Mouse (Mus musculus) heart, embryonic 14.5 days (tissue): ENCODE measurements around the gene Fbxo2. TPM values are rescaled to one million over a fixed set of nuclear protein-coding genes. Genes with fewer than 3 reads are reported as not detected.

Source experiments
- ATAC-seq: fragments of 200-750 bp; cut with Nextera tagmentation; 2 replicates; pipeline ENCODE4 v1.8.0; 2017; ENCODE audit warnings: low read depth, moderate TSS enrichment; ENCODE audit not compliant: insufficient number of reproducible peaks, insufficient read depth, low FRiP score
- H3K27ac ChIP-seq, 2 experiments: fragments of 200-500 bp in 1 of 2; fragments of 300-500 bp in 1 of 2; sonication (generic) in 1 of 2; replicated peaks in 1 of 2; 2 replicates each; pipeline ENCODE4 v1.5.1; 2012 to 2014; ENCODE audit warnings: low read depth in 2 of 2, low read length in 2 of 2, control low read depth in 1 of 2, mild to moderate bottlenecking in 1 of 2, mixed read lengths in 1 of 2; ENCODE audit not compliant: control insufficient read depth in 1 of 2, insufficient read depth in 1 of 2
- H3K27me3 ChIP-seq: fragments of 300-500 bp; sonication (generic); 2 replicates; pipeline ENCODE4 v1.6.1; 2014; ENCODE audit warnings: mild to moderate bottlenecking, low read length, control low read depth; ENCODE audit not compliant: control insufficient read depth, insufficient read depth
- H3K36me3 ChIP-seq: fragments of 300-500 bp; sonication (generic); 2 replicates; pipeline ENCODE4 v1.6.1; 2014; ENCODE audit warnings: mild to moderate bottlenecking, control low read depth, low read length, mixed read lengths; ENCODE audit not compliant: control insufficient read depth, insufficient read depth
- H3K4me1 ChIP-seq, 2 experiments: fragments of 200-500 bp in 1 of 2; fragments of 300-500 bp in 1 of 2; sonication (generic) in 1 of 2; 2 replicates each; pipeline ENCODE4 v1.6.1; 2012 to 2014; ENCODE audit warnings: low read length in 2 of 2, control low read depth in 1 of 2, mixed read lengths in 1 of 2; ENCODE audit not compliant: control insufficient read depth in 2 of 2, insufficient read depth in 2 of 2
- H3K4me2 ChIP-seq: fragments of 300-500 bp; sonication (generic); 2 replicates; pipeline ENCODE4 v1.6.1; 2014; ENCODE audit warnings: mild to moderate bottlenecking, low read length
- H3K4me3 ChIP-seq, 2 experiments: fragments of 200-500 bp in 1 of 2; fragments of 300-500 bp in 1 of 2; sonication (generic) in 1 of 2; 2 replicates each; pipeline ENCODE4 v1.5.1; 2012 to 2014; ENCODE audit warnings: low read length in 2 of 2, mild to moderate bottlenecking in 2 of 2, control low read depth in 1 of 2, low read depth in 1 of 2, moderate library complexity in 1 of 2; ENCODE audit not compliant: control insufficient read depth in 1 of 2, insufficient read depth in 1 of 2
- H3K9ac ChIP-seq: fragments of 300-500 bp; sonication (generic); 2 replicates; pipeline ENCODE4 v1.6.1; 2014; ENCODE audit warnings: mild to moderate bottlenecking, low read length
- H3K9me3 ChIP-seq: fragments of 300-500 bp; sonication (generic); 2 replicates; pipeline ENCODE4 v1.6.1; 2016; ENCODE audit warnings: low read length, control low read depth; ENCODE audit not compliant: control insufficient read depth
- WGBS: fragments of 180-500 bp; shearing (Covaris S2); extraction: QIAGEN DNeasy Blood & Tissue Kit; methylation state at CpG from one replicate; pipeline ENCODE4 v1.1.7; 2014; 5-methylcytosine and 5-hydroxymethylcytosine counted together
- polyA plus RNA-seq: library from polyadenylated mRNA; unstranded; fragments of >200 nt; fragmentation: Nextera tagmentation; extraction: Ambion mirVana; gene quantifications from 2 replicates; pipeline ENCODE4 v1.2.1, GENCODE M21; 2014

The Fbxo2 gene
- polyA plus RNA-seq, 1 experiment from 2014 or later, result not detected

DNA sequence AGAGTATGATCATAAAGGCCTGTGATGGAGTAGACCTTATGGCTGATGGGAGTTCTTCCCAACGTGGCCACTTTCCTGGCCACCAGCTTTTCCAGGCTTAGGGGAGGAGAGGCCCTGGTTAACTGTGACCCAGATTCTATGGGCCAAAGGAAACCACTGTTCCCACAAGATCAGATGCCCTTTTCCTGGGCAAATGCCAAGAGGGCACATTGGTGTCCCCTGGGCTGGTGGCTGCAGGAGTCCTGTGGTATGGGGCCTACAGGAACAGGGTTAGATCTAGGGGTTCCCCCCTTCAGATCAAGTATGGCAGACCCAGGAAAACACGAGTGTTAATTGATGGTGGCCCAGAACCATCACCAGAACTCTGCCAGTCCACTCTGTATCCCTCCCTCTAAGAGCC is 12.7 kb upstream of the Fbxo2 start:
- 89% methylated on average over 2 of the region's 2 CpGs for WGBS
- no peak for ATAC-seq
- H3K9ac ChIP-seq, result no peak overlapping the region
- H3K36me3 ChIP-seq, result peaks cover 36% of the 10 kb centered on the region
- no peak overlapping the region for H3K27ac ChIP-seq
- H3K4me2 ChIP-seq, result no peak overlapping the region
- H3K27me3 ChIP-seq, result no peaks in the 10 kb centered on the region
- H3K4me3 ChIP-seq, result no peak overlapping the region
- H3K4me1 ChIP-seq, result peaks cover 3 to 5% of the 10 kb centered on the region in 2 experiments; a peak in 2 of 4 replicates
- no peaks in the 10 kb centered on the region for H3K9me3 ChIP-seq

DNA sequence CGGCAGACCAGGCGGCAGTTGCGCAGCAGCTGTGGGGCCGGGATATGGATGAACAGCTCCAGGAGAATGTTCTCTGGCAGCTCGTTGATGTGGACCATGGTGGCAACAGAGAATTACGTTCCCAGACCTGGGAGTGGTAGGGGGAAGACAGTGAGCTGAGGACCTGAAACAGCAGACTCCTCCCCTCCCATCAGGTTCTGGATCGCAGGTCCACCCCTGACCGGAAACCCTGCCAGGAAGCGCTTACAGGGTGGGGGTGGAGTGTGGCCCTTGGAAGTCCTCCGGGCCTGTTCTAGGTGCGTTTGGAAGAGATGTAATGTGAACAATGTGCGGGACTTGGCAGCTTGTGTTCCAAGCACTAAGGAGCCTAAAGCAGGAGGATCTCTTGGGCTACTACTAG is 10.9 kb upstream of the Fbxo2 start:
- Histone ChIP-seq H3K27me3 (no peaks in the 10 kb centered on the region), H3K27ac (no peak overlapping the region), H3K4me3 (no peak overlapping the region), H3K4me2 (0 out of 2 replicates have a peak overlapping the region, but pooled peaks have one; percentile 3), H3K4me1 (peaks cover 3 to 5% of the 10 kb centered on the region in 2 experiments; a peak in 2 of 4 replicates), H3K9me3 (no peaks in the 10 kb centered on the region), H3K36me3 (peaks cover 44% of the 10 kb centered on the region), H3K9ac (no peak overlapping the region)
- ATAC-seq, result no peak
- 40% methylated on average over 12 of the region's 12 CpGs for WGBS

DNA sequence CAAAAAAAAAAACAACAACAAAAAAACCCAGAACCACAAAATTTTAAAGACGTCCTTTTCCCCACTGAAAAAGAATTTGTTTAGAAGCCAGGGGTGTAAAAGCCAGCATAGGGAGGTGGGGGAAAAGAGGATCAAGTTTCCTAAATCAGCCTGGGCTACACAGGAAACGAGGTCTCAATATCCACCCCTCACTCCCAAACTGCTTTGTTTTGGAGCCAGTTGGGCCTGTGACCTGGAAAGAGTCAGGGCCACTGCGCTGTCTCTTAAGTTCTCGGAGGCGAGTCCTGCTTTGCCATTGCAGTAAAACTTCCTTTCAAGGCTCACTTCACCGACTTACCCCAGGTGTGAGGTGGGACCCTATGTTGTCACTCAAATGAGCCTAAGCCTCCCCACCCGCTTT is 10.2 kb upstream of the Fbxo2 start:
- peak overlapping the region; percentile 90; the same call in 1 of the 2 replicates for H3K4me2 ChIP-seq

DNA sequence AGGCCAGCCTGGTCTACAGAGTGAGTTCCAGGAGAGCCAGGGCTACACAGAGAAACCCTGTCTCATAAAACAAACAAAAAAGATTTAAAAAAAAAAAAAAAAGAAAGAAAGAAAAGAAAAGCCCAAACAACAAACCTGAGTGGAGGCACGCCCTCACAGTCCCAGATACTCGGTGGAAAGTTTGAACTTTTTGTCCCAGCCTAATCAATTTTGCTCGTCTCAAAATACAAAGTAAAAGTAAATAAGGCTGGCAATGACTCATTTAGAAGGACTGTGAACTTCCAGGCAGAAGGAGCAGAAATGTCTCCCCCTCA is 9.5 kb upstream of the Fbxo2 start:
- H3K4me3 ChIP-seq, result peak overlapping the region in 1 of 2 experiments; percentile 72; a peak in 2 of 4 replicates
- no peaks in the 10 kb centered on the region for H3K27me3 ChIP-seq
- H3K4me1 ChIP-seq, result peaks cover 3 to 5% of the 10 kb centered on the region in 2 experiments; a peak in 2 of 4 replicates
- H3K36me3 ChIP-seq, result peaks cover 40% of the 10 kb centered on the region
- ATAC-seq, result no peak
- peak overlapping the region; percentile 87 for H3K9ac ChIP-seq
- H3K4me2 ChIP-seq, result peak overlapping the region; percentile 90
- WGBS, result 40% methylated on average over 3 of the region's 3 CpGs
- H3K9me3 ChIP-seq, result no peaks in the 10 kb centered on the region
- peak overlapping the region in 1 of 2 experiments; percentile 87; a peak in 1 of 4 replicates for H3K27ac ChIP-seq

More for the DNA sequence above, 10.2 kb upstream of the Fbxo2 start:
- 61% methylated on average over 7 of the region's 7 CpGs for WGBS
- peaks cover 40% of the 10 kb centered on the region for H3K36me3 ChIP-seq
- H3K27ac ChIP-seq, result no peak overlapping the region
- ATAC-seq, result no peak
- no peak overlapping the region for H3K4me3 ChIP-seq
- peaks cover 3 to 5% of the 10 kb centered on the region in 2 experiments; a peak in 2 of 4 replicates for H3K4me1 ChIP-seq
- H3K27me3 ChIP-seq, result no peaks in the 10 kb centered on the region
- no peak overlapping the region for H3K9ac ChIP-seq
- no peaks in the 10 kb centered on the region for H3K9me3 ChIP-seq

DNA sequence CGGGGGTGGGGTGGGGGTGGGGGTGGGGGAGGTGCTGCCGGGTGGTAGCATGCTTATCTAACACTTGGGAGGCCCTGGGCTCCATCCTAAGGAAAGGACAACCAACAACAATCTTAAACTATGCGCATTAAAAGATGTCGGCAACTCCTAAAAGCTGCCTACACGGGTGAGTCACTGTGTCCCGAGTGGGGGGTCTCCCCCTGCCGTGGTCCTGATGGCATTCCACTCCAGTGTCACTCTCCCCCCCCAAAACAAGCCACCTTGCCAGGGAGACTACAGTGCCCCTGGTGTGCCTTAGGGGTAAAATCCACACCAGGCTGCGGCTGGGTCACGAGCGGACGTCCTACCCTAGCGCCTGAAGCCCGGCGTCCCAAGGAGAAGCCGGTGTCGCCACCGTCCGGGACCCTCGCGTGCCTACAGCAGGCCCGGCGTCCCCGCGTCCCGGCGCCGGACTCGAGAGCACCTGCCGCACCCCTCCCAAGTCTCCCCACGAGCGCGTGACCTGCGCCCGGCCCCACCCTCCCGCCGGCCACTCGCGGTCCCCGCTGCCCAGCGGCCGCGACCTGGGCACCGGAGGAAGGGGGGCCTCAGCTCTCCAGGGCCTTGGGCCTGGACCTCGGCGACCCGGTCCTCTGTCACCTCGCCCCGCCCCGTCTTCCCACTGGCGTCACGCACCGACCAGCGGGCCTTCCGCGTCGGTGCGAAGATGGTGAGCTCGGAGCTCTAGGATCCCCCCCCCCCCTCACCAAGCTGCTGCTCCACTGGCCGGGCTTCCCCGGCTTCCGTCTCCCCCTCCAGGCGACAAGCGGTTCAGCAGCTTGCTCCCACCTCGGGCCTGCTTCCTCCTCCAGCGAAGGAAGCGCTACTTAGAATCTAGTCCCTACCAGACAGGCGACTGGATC is 8.9 kb upstream of the Fbxo2 start, which contains the start of gene Fbxo6:
Gene Fbxo6, minus strand, starts transcription at position 874 of the 902 bp plus-strand sequence.
- H3K9ac ChIP-seq, result peak within 1 kb of the TSS; percentile 87
- peaks cover 3 to 5% of the 10 kb centered on the region in 2 experiments; a peak in 2 of 4 replicates for H3K4me1 ChIP-seq
- peaks cover 40% of the 10 kb centered on the region for H3K36me3 ChIP-seq
- ATAC-seq, result peak; percentile 87
- under 1% methylated on average over 59 of the region's 67 CpGs for WGBS
- H3K27me3 ChIP-seq, result no peaks in the 10 kb centered on the region
- peak within 1 kb of the TSS; percentile 60 to 87 for H3K27ac ChIP-seq
- no peaks in the 10 kb centered on the region for H3K9me3 ChIP-seq
- peak within 1 kb of the TSS; percentile 62 to 72 for H3K4me3 ChIP-seq
- H3K4me2 ChIP-seq, result peak within 1 kb of the TSS; percentile 90

DNA sequence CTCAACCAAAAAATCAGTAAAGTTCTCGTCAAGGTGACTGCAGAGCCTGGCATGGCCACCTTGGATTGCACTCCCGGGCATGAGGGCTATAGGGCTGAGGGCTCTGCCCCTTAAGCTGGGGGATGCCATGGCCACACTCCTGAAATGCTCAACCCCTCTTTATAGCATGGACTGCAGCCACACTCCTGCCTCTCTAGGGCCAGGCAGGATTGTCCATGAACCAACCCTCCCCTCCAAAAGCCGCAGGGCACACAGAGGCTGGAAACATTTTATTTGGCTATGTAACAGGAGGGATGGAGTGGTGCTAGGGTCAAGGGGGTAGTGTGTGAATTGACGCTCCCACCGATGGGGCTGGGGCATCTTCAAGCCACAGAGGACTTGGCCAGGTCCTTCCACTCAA is 7.9 kb upstream of the Fbxo2 start:
- Histone ChIP-seq H3K27ac (no peak overlapping the region), H3K36me3 (peaks cover 37% of the 10 kb centered on the region), H3K4me3 (no peak overlapping the region), H3K9ac (no peak overlapping the region), H3K9me3 (no peaks in the 10 kb centered on the region), H3K4me2 (no peak overlapping the region), H3K4me1 (peaks cover 3 to 5% of the 10 kb centered on the region in 2 experiments; a peak in 2 of 4 replicates), H3K27me3 (no peaks in the 10 kb centered on the region)
- ATAC-seq, result no peak
- WGBS, result 85% methylated on average over 5 of the region's 5 CpGs

DNA sequence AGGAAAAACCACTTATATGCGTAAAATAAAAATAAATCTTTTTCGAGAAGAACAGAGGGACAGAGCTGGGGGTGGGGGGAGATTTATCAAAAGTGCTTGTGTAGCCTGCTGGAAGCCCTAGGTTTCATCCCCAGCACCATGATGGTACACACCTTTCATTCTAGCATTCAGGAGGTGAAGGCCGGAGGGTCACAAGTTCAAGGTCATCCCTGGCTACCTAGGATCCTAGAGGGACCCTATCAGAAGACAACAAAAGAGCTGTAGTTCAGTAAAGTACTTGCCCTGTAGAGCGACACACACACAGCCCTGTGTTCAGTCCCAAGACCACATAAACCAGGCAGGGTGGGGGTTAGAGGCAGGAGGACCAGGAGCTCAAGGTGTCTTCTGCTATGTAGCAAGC is 6.4 kb upstream of the Fbxo2 start:
- Histone ChIP-seq H3K4me2 (no peak overlapping the region), H3K9ac (no peak overlapping the region), H3K27me3 (peaks cover 7% of the 10 kb centered on the region; the same call in 1 of the 2 replicates), H3K36me3 (peaks cover 41% of the 10 kb centered on the region), H3K9me3 (no peaks in the 10 kb centered on the region), H3K27ac (no peak overlapping the region), H3K4me3 (no peak overlapping the region), H3K4me1 (peaks cover 8 to 14% of the 10 kb centered on the region in 2 experiments)
- WGBS, result 93% methylated on average over 4 of the region's 4 CpGs
- ATAC-seq, result no peak
